Mouse (Mus musculus) forebrain, embryonic 12.5 days (tissue): ENCODE measurements around the gene Ifi27. TPM values are rescaled to one million over a fixed set of nuclear protein-coding genes. Genes with fewer than 3 reads are reported as not detected.

Experiments
- ATAC-seq: fragments of 200-750 bp; cut with Nextera tagmentation; 2 replicates; pipeline ENCODE4 v1.8.0; 2017; ENCODE audit warnings: moderate TSS enrichment; ENCODE audit not compliant: low FRiP score
- H3K27ac ChIP-seq: fragments of 300-500 bp; sonication (generic); 2 replicates; pipeline ENCODE4 v1.5.1; 2016; ENCODE audit warnings: mild to moderate bottlenecking
- H3K27me3 ChIP-seq: fragments of 300-500 bp; sonication (generic); 2 replicates; pipeline ENCODE4 v1.6.1; 2016; ENCODE audit warnings: mild to moderate bottlenecking
- H3K36me3 ChIP-seq: fragments of 300-500 bp; sonication (generic); replicated peaks from 2 replicates; pipeline ENCODE4 v1.6.1; 2016; ENCODE audit warnings: mild to moderate bottlenecking
- H3K4me1 ChIP-seq: fragments of 300-500 bp; sonication (generic); 2 replicates; pipeline ENCODE4 v1.6.1; 2016
- H3K4me2 ChIP-seq: fragments of 300-500 bp; sonication (generic); 2 replicates; pipeline ENCODE4 v1.6.1; 2016; ENCODE audit warnings: mild to moderate bottlenecking, moderate library complexity
- H3K4me3 ChIP-seq: fragments of 300-500 bp; sonication (generic); replicated peaks from 2 replicates; pipeline ENCODE4 v1.5.1; 2016; ENCODE audit warnings: mild to moderate bottlenecking
- H3K9ac ChIP-seq: fragments of 300-500 bp; sonication (generic); 2 replicates; pipeline ENCODE4 v1.6.1; 2016; ENCODE audit warnings: mild to moderate bottlenecking
- H3K9me3 ChIP-seq: fragments of 300-500 bp; sonication (generic); 2 replicates; pipeline ENCODE4 v1.6.1; 2016
- WGBS: fragments of 180-500 bp; shearing (Covaris S2); methylation state at CpG from one replicate; pipeline ENCODE4 v1.1.7; 2016; 5-methylcytosine and 5-hydroxymethylcytosine counted together
- polyA plus RNA-seq: library from polyadenylated mRNA; unstranded; fragments of >200 nt; fragmentation: Nextera tagmentation; extraction: Ambion mirVana; gene quantifications from 2 replicates; pipeline ENCODE4 v1.2.1, GENCODE M21; 2016

Ifi27 gene
- 3.7 and 4.0 TPM in 2 replicates for polyA plus RNA-seq

GRCm38 (mm10) chr12:103433986-103434731, at the start of gene Ifi27:
Gene Ifi27 (plus strand): TSS chr12:103434211.
- no peaks in the 10 kb centered on the region for H3K36me3 ChIP-seq
- no peaks in the 10 kb centered on the region for H3K9me3 ChIP-seq
- no peak within 1 kb of the TSS for H3K4me2 ChIP-seq
- H3K4me3 ChIP-seq: no peak within 1 kb of the TSS
- H3K27me3 ChIP-seq: no peaks in the 10 kb centered on the region
- ATAC-seq: no peak
- H3K4me1 ChIP-seq: no peaks in the 10 kb centered on the region
- H3K27ac ChIP-seq: no peak within 1 kb of the TSS
- WGBS: 81% methylated on average over 8 of the region's 8 CpGs
- no peak within 1 kb of the TSS for H3K9ac ChIP-seq

- H3K27ac ChIP-seq: peak within 1 kb of the TSS; percentile 69; the same call in 1 of the 2 replicates
These were observed 45.3 kb upstream of the Ifi27 start, which contains the start of gene Otub2 for GRCm38 (mm10) chr12:103388505-103389347. Gene Otub2 (plus strand): TSS chr12:103388682.

DNA sequence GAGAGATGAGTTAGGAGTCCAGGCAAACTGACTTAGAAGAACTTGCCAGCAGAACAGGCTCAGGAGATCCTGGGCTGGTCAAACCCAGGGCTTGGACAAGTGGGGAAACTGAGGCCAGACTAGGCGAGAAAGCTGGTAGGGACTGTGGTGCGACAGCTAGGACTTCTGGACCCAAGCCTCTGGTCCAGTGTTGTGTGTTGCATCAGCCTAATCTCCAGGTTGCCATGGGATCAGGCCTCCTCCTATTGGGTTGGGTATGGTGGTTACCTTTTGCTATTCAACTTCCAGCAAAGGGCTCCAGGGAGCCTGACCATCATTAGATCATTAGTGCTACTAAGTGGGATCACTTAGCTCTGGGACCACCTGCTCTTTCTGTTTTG, 44.7 kb upstream of the Ifi27 start:
- Histone ChIP-seq H3K36me3 (no peaks in the 10 kb centered on the region), H3K9ac (peak overlapping the region; percentile 90), H3K9me3 (no peaks in the 10 kb centered on the region), H3K4me3 (peak overlapping the region; percentile 80), H3K27ac (no peak overlapping the region), H3K27me3 (no peaks in the 10 kb centered on the region; the same call in 1 of the 2 replicates), H3K4me1 (peaks cover 10% of the 10 kb centered on the region; the same call in 1 of the 2 replicates), H3K4me2 (peak overlapping the region; percentile 81)
- WGBS: 55% methylated on average over 2 of the region's 2 CpGs
- ATAC-seq: no peak

More at GRCm38 (mm10) chr12:103388505-103389347, 45.3 kb upstream of the Ifi27 start, which contains the start of gene Otub2:
- H3K27me3 ChIP-seq: no peaks in the 10 kb centered on the region; the same call in 1 of the 2 replicates
- peak within 1 kb of the TSS; percentile 80 for H3K4me3 ChIP-seq
- H3K4me1 ChIP-seq: peaks cover 10% of the 10 kb centered on the region; the same call in 1 of the 2 replicates
- H3K9me3 ChIP-seq: no peaks in the 10 kb centered on the region
- H3K9ac ChIP-seq: peak within 1 kb of the TSS; percentile 90
- no peaks in the 10 kb centered on the region for H3K36me3 ChIP-seq
- peak within 1 kb of the TSS; percentile 81 for H3K4me2 ChIP-seq
- peak; percentile 99 for ATAC-seq
- WGBS: under 1% methylated on average over 55 of the region's 58 CpGs

DNA sequence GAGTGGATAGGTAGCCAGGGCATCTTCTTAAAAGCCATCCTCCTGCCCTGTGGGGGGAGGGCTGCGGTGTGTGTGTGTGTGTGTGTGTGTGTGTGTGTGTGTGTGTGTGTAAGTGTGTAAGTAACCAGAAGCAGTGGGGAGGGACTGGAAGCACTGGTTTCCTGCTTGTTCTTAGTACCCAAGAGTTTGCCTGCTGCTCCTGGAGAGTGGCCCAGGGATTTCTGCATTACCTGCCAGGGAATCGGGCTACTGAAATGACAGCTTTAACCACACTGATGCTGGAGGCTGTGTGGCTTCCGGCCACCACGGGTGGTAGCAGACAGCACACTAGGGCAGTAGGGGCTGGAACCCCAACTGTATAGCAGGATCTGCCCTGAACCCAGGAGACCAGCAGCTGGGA, 44.0 kb upstream of the Ifi27 start:
- Histone ChIP-seq H3K27ac (no peak overlapping the region), H3K36me3 (no peaks in the 10 kb centered on the region), H3K9ac (no peak overlapping the region), H3K4me1 (peaks cover 10% of the 10 kb centered on the region; the same call in 1 of the 2 replicates), H3K4me3 (no peak overlapping the region), H3K27me3 (no peaks in the 10 kb centered on the region; the same call in 1 of the 2 replicates), H3K9me3 (no peaks in the 10 kb centered on the region), H3K4me2 (peak overlapping the region; percentile 81; the same call in 1 of the 2 replicates)
- 79% methylated on average over 4 of the region's 4 CpGs for WGBS
- ATAC-seq: no peak

DNA sequence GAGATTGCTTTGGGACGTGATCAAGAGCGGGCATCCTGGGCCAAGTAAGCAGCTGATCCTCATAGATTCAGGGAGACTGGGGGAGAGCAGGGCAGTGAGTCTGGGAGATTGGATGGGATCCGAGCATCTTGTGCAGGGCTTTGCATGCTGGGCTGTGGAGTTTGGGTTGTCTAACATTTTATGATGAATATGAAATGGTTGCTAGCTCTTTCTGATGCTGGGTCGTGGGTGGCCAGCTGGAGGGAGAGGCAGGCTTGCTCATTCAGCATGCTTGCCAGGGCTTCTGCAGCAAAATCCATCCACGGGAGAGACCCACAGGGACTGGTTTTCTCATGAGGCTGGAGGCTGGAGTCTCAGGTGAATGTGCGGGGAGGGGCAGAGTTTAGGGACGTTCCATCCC, 42.9 kb upstream of the Ifi27 start:
- 87% methylated on average over 7 of the region's 7 CpGs for WGBS
- H3K9ac ChIP-seq: no peak overlapping the region
- H3K27ac ChIP-seq: no peak overlapping the region
- H3K4me2 ChIP-seq: no peak overlapping the region
- no peaks in the 10 kb centered on the region for H3K36me3 ChIP-seq
- H3K4me3 ChIP-seq: no peak overlapping the region
- H3K27me3 ChIP-seq: no peaks in the 10 kb centered on the region; the same call in 1 of the 2 replicates
- H3K4me1 ChIP-seq: peaks cover 10% of the 10 kb centered on the region; the same call in 1 of the 2 replicates
- no peak for ATAC-seq
- H3K9me3 ChIP-seq: no peaks in the 10 kb centered on the region

GRCm38 (mm10) chr12:103393528-103393927, 40.5 kb upstream of the Ifi27 start:
- H3K27ac ChIP-seq: no peak overlapping the region
- H3K9ac ChIP-seq: no peak overlapping the region
- H3K27me3 ChIP-seq: no peaks in the 10 kb centered on the region
- no peaks in the 10 kb centered on the region for H3K9me3 ChIP-seq
- no peak overlapping the region for H3K4me3 ChIP-seq
- peaks cover 10% of the 10 kb centered on the region; the same call in 1 of the 2 replicates for H3K4me1 ChIP-seq
- ATAC-seq: no peak
- H3K4me2 ChIP-seq: no peak overlapping the region
- H3K36me3 ChIP-seq: no peaks in the 10 kb centered on the region
- 76% methylated on average over 6 of the region's 6 CpGs for WGBS

DNA sequence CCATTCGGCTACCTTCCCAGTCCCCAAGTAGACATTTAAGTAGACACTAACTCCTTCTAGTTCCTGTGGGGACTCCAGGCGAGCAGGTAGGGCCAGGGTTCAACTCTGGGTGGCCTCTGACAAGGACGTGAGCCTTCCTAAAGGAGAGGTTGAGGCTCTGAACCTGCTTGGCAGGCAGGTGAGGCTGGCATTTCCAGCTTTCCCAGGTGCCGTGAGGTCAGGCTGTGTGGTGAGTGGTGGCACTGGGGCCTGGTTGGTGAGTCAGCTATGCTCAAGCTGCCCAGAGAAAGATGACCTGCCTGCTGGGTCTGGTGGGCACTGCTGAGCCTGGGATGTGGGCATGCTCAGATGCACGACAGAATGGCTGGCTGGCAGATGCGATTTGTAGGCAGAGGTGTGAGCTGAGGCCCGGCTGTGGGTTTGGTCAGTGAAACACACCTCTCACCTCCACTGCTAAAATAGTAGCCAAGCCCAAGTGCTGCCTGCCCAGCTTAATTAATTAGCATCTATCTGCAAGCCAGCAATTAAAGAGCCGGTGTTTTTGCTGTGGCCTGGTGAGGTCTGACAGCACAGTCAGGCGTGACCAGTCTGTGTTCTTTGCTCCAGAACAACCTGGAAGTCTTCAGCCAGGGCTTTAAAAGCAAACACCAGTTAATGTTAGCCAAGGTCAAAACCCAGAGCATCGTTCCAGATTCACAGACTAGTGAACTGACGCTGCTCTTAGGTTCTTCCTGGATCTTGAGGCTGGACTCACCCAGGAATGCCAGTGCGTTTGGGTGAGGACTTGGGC, 38.3 kb upstream of the Ifi27 start:
- H3K4me1 ChIP-seq: no peaks in the 10 kb centered on the region
- H3K9ac ChIP-seq: no peak overlapping the region
- no peaks in the 10 kb centered on the region for H3K9me3 ChIP-seq
- no peaks in the 10 kb centered on the region for H3K27me3 ChIP-seq
- no peak overlapping the region for H3K4me3 ChIP-seq
- no peaks in the 10 kb centered on the region for H3K36me3 ChIP-seq
- H3K27ac ChIP-seq: no peak overlapping the region
- WGBS: 81% methylated on average over 12 of the region's 12 CpGs
- no peak for ATAC-seq
- H3K4me2 ChIP-seq: no peak overlapping the region

GRCm38 (mm10) chr12:103396751-103397150, 37.3 kb upstream of the Ifi27 start:
- Histone ChIP-seq H3K9me3 (no peaks in the 10 kb centered on the region), H3K27ac (no peak overlapping the region), H3K27me3 (no peaks in the 10 kb centered on the region), H3K36me3 (peaks cover 9% of the 10 kb centered on the region; the same call in 1 of the 2 replicates), H3K4me1 (no peaks in the 10 kb centered on the region), H3K9ac (no peak overlapping the region), H3K4me3 (no peak overlapping the region), H3K4me2 (no peak overlapping the region)
- ATAC-seq: no peak
- WGBS: 83% methylated on average over 7 of the region's 7 CpGs

GRCm38 (mm10) chr12:103404131-103404530, 29.9 kb upstream of the Ifi27 start:
- Histone ChIP-seq H3K4me3 (no peak overlapping the region), H3K27ac (no peak overlapping the region), H3K9me3 (no peaks in the 10 kb centered on the region), H3K9ac (no peak overlapping the region), H3K4me1 (no peaks in the 10 kb centered on the region), H3K4me2 (no peak overlapping the region), H3K27me3 (no peaks in the 10 kb centered on the region), H3K36me3 (peaks cover 54% of the 10 kb centered on the region)
- WGBS: 91% methylated on average over 18 of the region's 18 CpGs
- ATAC-seq: no peak

DNA sequence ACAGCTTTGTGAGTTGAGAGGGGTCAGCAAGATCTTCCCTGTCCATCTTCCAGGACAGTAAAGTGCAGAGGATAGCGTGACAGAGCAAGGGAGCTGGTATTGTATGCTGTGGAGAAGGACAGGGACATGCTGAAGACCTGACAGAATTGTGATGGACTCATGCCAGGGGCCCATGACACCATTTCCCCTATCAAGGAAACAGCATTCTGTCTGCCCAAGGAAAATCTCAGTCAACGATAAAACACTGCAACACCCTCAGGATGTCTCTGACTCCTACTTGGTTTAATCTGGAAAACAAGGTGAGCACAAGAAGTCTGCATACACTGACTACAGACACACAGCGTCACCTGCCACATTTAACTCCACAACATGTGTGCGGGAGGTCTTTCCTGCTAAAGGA, 26.3 kb upstream of the Ifi27 start, which contains the start of gene 9330161L09Rik:
9330161L09Rik (minus strand) TSS at position 101 of the 400 bp plus-strand sequence.
- Histone ChIP-seq H3K27me3 (no peaks in the 10 kb centered on the region), H3K36me3 (peaks cover 80% of the 10 kb centered on the region), H3K27ac (no peak within 1 kb of the TSS), H3K4me3 (no peak within 1 kb of the TSS), H3K9me3 (no peaks in the 10 kb centered on the region), H3K4me1 (no peaks in the 10 kb centered on the region), H3K9ac (no peak within 1 kb of the TSS), H3K4me2 (no peak within 1 kb of the TSS)
- 96% methylated on average over 4 of the region's 4 CpGs for WGBS
- no peak for ATAC-seq

GRCm38 (mm10) chr12:103408144-103408543, 25.9 kb upstream of the Ifi27 start:
- no peak for ATAC-seq

More at GRCm38 (mm10) chr12:103408144-103408543, 25.9 kb upstream of the Ifi27 start:
- H3K4me1 ChIP-seq: no peaks in the 10 kb centered on the region
- H3K4me3 ChIP-seq: no peak overlapping the region
- no peak overlapping the region for H3K9ac ChIP-seq
- no peak overlapping the region for H3K4me2 ChIP-seq
- 94% methylated on average over 10 of the region's 10 CpGs for WGBS
- H3K9me3 ChIP-seq: no peaks in the 10 kb centered on the region
- H3K27ac ChIP-seq: no peak overlapping the region
- H3K27me3 ChIP-seq: no peaks in the 10 kb centered on the region
- peaks cover 84% of the 10 kb centered on the region for H3K36me3 ChIP-seq
